Mouse (Mus musculus): ENCODE results near the gene Mdfic. TPM values are rescaled to one million over a fixed set of nuclear protein-coding genes. Genes with fewer than 3 reads are reported as not detected.

The Mdfic gene
- polyA plus RNA-seq, 1 experiment from 2014 or later, result 4.0 TPM

DNA sequence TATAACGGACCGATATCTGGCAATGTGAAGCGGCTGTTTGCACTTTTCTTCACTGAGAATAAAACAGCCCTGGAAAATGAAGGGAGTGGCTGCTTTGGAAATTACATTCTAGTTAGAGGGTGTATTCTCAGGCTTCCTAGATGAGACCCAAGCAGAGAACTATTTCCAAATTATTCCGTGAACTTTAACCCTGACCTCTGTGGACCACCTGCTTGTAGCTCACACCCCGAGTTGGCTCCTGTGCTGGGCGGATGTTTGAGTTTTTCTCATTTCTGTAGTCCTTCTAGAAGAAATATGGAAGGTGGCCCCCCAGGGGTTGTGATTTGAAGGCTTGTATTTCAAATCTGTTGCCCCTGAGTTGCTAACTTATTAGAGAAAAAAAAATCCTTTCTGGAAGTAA is 23.3 kb downstream of the Mdfic start:
- TF ChIP-seq EP300 (optimal IDR thresholded peaks at IDR 0.05), result no peak
- TF ChIP-seq CTCF (IDR thresholded peaks at IDR 0.05; ENCODE audit: low read depth), result no peak
- H3K27me3 ChIP-seq (ENCODE audit: control insufficient read depth, insufficient read depth, low read length), result no peaks in the 10 kb centered on the region
- WGBS, result 53% methylated on average over 6 of the region's 6 CpGs
- no peak overlapping the region for H3K9ac ChIP-seq (ENCODE audit: low read length)
- no peaks in the 10 kb centered on the region for H3K4me1 ChIP-seq (replicated peaks; ENCODE audit: control insufficient read depth, insufficient read depth)
- H3K4me2 ChIP-seq (replicated peaks; ENCODE audit: low read depth), result no peak overlapping the region
- H3K27ac ChIP-seq (replicated peaks), result no peak overlapping the region
- H3K36me3 ChIP-seq (ENCODE audit: control insufficient read depth, insufficient read depth, low read length), result no peaks in the 10 kb centered on the region
- no peak overlapping the region for H3K4me3 ChIP-seq (ENCODE audit: low read depth, low read length)
- no peaks in the 10 kb centered on the region for H3K9me3 ChIP-seq (ENCODE audit: control insufficient read depth, low read length)
- no peak for ATAC-seq (ENCODE audit: low FRiP score, low TSS enrichment)
- DNase-seq (ENCODE audit: low spot score), result no peak

DNA sequence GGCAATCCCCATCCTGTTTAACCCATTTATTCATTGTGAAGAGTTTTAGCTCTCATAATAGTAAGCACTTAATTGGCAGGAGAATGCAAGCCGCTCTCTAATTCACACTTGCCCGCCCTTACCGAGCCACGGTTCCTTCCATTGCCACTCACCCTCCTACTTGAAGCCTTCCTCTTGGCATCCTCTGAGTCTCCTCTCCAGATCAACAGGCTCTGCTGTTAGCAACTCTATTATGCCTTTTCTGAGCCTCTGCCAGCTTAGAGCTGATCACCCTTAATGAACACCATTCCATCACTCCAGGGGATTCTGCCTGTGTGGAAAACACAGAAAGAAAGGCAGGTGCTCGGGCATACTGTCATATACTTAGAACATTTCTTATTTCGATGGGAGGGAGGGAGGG is 24.9 kb downstream of the Mdfic start:
- Histone ChIP-seq H3K4me1 (replicated peaks; ENCODE audit: control insufficient read depth, insufficient read depth) (no peaks in the 10 kb centered on the region), H3K4me2 (replicated peaks; ENCODE audit: low read depth) (no peak overlapping the region), H3K36me3 (ENCODE audit: control insufficient read depth, insufficient read depth, low read length) (no peaks in the 10 kb centered on the region), H3K9ac (ENCODE audit: low read length) (no peak overlapping the region), H3K27ac (replicated peaks) (no peak overlapping the region), H3K4me3 (ENCODE audit: low read depth, low read length) (no peak overlapping the region), H3K9me3 (ENCODE audit: control insufficient read depth, low read length) (no peaks in the 10 kb centered on the region), H3K27me3 (ENCODE audit: control insufficient read depth, insufficient read depth, low read length) (no peaks in the 10 kb centered on the region)
- WGBS, result 84% methylated on average over 6 of the region's 6 CpGs
- TF ChIP-seq EP300 (optimal IDR thresholded peaks at IDR 0.05) (no peak), CTCF (IDR thresholded peaks at IDR 0.05; ENCODE audit: low read depth) (no peak)
- DNase-seq (ENCODE audit: low spot score), result no peak
- no peak for ATAC-seq (ENCODE audit: low FRiP score, low TSS enrichment)

DNA sequence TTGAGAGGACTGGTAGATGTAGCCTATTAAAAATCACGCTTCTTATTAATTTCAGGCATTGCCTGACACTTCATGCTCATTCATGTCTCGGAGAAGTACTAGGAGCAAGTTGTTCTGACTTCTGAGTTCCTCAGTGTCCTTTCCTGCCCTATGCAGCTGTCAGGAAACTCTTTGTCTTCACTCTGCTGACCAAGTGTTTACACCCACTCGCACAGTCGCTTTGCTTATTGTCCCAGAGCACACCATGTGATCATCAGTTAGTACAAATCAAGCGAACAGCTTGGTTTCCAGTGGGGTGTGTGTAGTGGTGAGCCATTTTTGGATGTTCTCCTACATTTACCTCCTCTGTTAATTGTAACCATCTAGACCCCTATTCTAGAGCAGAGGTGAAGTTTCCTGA is 25.4 kb downstream of the Mdfic start:
- Histone ChIP-seq H3K27me3 (ENCODE audit: control insufficient read depth, insufficient read depth, low read length) (no peaks in the 10 kb centered on the region), H3K36me3 (ENCODE audit: control insufficient read depth, insufficient read depth, low read length) (no peaks in the 10 kb centered on the region), H3K9me3 (ENCODE audit: control insufficient read depth, low read length) (no peaks in the 10 kb centered on the region), H3K9ac (ENCODE audit: low read length) (no peak overlapping the region), H3K27ac (replicated peaks) (no peak overlapping the region), H3K4me2 (replicated peaks; ENCODE audit: low read depth) (no peak overlapping the region), H3K4me3 (ENCODE audit: low read depth, low read length) (no peak overlapping the region), H3K4me1 (replicated peaks; ENCODE audit: control insufficient read depth, insufficient read depth) (no peaks in the 10 kb centered on the region)
- WGBS, result 72% methylated on average over 5 of the region's 5 CpGs
- ATAC-seq (ENCODE audit: low FRiP score, low TSS enrichment), result no peak
- no peak for TF ChIP-seq CTCF (IDR thresholded peaks at IDR 0.05; ENCODE audit: low read depth)
- no peak for TF ChIP-seq EP300 (optimal IDR thresholded peaks at IDR 0.05)
- no peak for DNase-seq (ENCODE audit: low spot score)

DNA sequence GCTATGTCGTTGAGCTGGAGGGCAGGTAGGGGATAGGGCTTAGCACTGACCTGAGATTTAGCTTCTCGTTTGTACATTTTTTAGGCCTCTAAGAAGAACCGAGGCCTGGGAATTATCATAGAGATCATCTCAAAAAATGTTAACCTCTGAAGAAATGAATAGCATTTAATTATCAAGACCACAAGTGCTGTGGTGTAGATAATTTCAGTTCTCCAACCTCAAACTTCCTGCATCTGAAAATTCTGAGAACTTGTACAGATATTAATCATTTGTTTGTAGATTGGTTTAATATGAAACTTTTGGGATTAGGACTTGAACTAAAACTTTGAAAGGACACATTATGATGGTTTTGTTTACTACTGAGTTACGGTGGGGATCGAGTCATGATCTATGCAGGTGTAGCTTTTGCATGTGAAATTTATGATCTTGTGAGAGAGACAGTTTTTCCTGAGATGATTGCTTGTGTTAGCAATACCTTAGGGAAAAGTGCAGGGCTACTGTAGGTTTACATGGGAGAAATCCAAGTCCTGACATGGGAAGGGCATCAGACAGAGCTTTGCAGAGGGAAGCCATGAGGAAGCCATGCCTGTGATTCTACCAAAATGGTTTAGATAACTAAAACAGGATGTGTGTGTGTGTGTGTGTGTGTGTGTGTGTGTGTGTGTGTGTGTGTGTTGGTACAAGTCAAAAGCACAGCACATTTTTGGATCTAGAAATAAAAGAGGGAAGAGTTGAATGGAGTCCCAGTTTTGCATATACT is 27.1 kb downstream of the Mdfic start:
- Histone ChIP-seq H3K9me3 (ENCODE audit: control insufficient read depth, low read length) (no peaks in the 10 kb centered on the region), H3K36me3 (ENCODE audit: control insufficient read depth, insufficient read depth, low read length) (no peaks in the 10 kb centered on the region), H3K27ac (replicated peaks) (no peak overlapping the region), H3K4me1 (replicated peaks; ENCODE audit: control insufficient read depth, insufficient read depth) (no peaks in the 10 kb centered on the region), H3K4me2 (replicated peaks; ENCODE audit: low read depth) (no peak overlapping the region), H3K9ac (ENCODE audit: low read length) (no peak overlapping the region), H3K27me3 (ENCODE audit: control insufficient read depth, insufficient read depth, low read length) (no peaks in the 10 kb centered on the region), H3K4me3 (ENCODE audit: low read depth, low read length) (no peak overlapping the region)
- 84% methylated on average over 5 of the region's 5 CpGs for whole genome bisulfite sequencing
- no peak for DNase-seq (ENCODE audit: low spot score)
- TF ChIP-seq EP300 (optimal IDR thresholded peaks at IDR 0.05) (no peak), CTCF (IDR thresholded peaks at IDR 0.05; ENCODE audit: low read depth) (no peak)
- no peak for ATAC-seq (ENCODE audit: low FRiP score, low TSS enrichment)

DNA sequence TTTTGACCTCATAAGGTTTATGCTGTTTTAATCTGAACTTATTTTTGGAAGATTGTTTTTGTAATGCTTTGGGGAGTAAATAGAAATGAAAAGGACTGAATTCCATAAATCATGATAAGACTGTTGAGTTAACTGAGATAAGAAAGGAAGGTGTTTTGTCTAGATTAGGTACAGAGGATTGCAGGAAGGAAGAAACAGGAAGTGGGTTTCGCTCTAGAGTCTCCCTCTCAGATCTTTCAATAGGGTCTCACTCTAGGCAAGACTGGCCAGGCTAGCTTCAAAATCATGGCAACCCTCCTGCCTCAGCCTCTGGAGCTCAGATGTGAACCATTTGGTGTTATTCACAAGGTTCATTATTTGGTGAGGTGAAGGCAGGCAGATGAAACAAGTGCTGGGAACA is 27.8 kb downstream of the Mdfic start:
- no peak for TF ChIP-seq EP300 (optimal IDR thresholded peaks at IDR 0.05)
- TF ChIP-seq CTCF (IDR thresholded peaks at IDR 0.05; ENCODE audit: low read depth), result no peak
- Histone ChIP-seq H3K4me1 (replicated peaks; ENCODE audit: control insufficient read depth, insufficient read depth) (no peaks in the 10 kb centered on the region), H3K36me3 (ENCODE audit: control insufficient read depth, insufficient read depth, low read length) (no peaks in the 10 kb centered on the region), H3K27me3 (ENCODE audit: control insufficient read depth, insufficient read depth, low read length) (no peaks in the 10 kb centered on the region), H3K4me3 (ENCODE audit: low read depth, low read length) (no peak overlapping the region), H3K27ac (replicated peaks) (no peak overlapping the region), H3K9ac (ENCODE audit: low read length) (no peak overlapping the region), H3K9me3 (ENCODE audit: control insufficient read depth, low read length) (no peaks in the 10 kb centered on the region), H3K4me2 (replicated peaks; ENCODE audit: low read depth) (no peak overlapping the region)
- ATAC-seq (ENCODE audit: low FRiP score, low TSS enrichment), result no peak
- WGBS, result 89% methylated on average over 1 of the region's 1 CpGs
- DNase-seq (ENCODE audit: low spot score), result no peak

DNA sequence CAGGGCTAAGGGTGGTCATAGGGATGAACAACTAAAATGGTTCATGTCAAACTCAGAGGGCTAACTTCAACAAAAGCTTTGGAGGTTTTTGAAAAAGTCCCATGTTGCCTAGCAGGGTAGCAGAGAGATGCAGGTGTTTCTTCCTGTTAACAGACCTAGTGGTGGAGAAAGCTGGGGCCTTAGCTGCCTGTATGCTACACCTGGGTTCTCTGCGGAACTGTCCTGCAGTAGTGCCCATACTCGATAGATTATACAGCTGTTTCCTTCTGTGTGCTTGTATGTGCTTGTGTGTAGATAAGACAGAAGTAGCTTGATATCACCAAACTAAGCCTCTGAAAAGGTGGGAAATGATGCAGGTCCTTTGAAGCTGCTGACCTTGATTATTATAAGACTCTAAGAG is 28.5 kb downstream of the Mdfic start:
- Histone ChIP-seq H3K4me1 (replicated peaks; ENCODE audit: control insufficient read depth, insufficient read depth) (no peaks in the 10 kb centered on the region), H3K36me3 (ENCODE audit: control insufficient read depth, insufficient read depth, low read length) (no peaks in the 10 kb centered on the region), H3K4me2 (replicated peaks; ENCODE audit: low read depth) (no peak overlapping the region), H3K9me3 (ENCODE audit: control insufficient read depth, low read length) (no peaks in the 10 kb centered on the region), H3K4me3 (ENCODE audit: low read depth, low read length) (no peak overlapping the region), H3K27me3 (ENCODE audit: control insufficient read depth, insufficient read depth, low read length) (no peaks in the 10 kb centered on the region), H3K9ac (ENCODE audit: low read length) (no peak overlapping the region), H3K27ac (replicated peaks) (no peak overlapping the region)
- 93% methylated on average over 2 of the region's 2 CpGs for WGBS
- no peak for TF ChIP-seq CTCF (IDR thresholded peaks at IDR 0.05; ENCODE audit: low read depth)
- TF ChIP-seq EP300 (optimal IDR thresholded peaks at IDR 0.05), result no peak
- no peak for DNase-seq (ENCODE audit: low spot score)
- ATAC-seq (ENCODE audit: low FRiP score, low TSS enrichment), result no peak

Measured in stomach, postnatal 0 days (tissue).